Comparison of ENCODE assay signal across 30 mouse cellular contexts in genomic region chr15:26292811-26293210, GRCm38 (mm10). TPM values are rescaled to one million over a fixed set of nuclear protein-coding genes. Genes with fewer than 3 reads are reported as not detected.
"Had no signal": no experiment of that assay in that cellular context is flagged by ENCODE, and none has a peak within 500 bp of the region (broad histone marks: within the 10 kb centered on the region; RNA-seq: fewer than 3 reads in every experiment).

No protein-coding gene starts in this region.

- H3K4me2 ChIP-seq: forebrain, embryonic 15.5 days; heart, embryonic 11.5 days; heart, embryonic 13.5 days; heart, embryonic 15.5 days; kidney, embryonic 15.5 days; limb, embryonic 13.5 days; limb, embryonic 15.5 days; liver, embryonic 12.5 days had no signal

- H3K9me3 ChIP-seq: forebrain, embryonic 15.5 days; heart, embryonic 13.5 days; heart, embryonic 15.5 days; kidney, embryonic 15.5 days; limb, embryonic 13.5 days; limb, embryonic 15.5 days; liver, embryonic 12.5 days had no signal

- H3K4me1 ChIP-seq: forebrain, embryonic 15.5 days; heart, embryonic 13.5 days; heart, embryonic 15.5 days; kidney, embryonic 15.5 days; limb, embryonic 13.5 days; limb, embryonic 15.5 days; liver, embryonic 12.5 days had no signal

- H3K36me3 ChIP-seq: forebrain, embryonic 15.5 days; heart, embryonic 13.5 days; heart, embryonic 15.5 days; kidney, embryonic 15.5 days; limb, embryonic 13.5 days; limb, embryonic 15.5 days; liver, embryonic 12.5 days had no signal

- H3K27ac ChIP-seq: forebrain, embryonic 15.5 days; heart, adult 2 months; heart, embryonic 13.5 days; heart, embryonic 15.5 days; kidney, embryonic 15.5 days; kidney, postnatal 0 days; limb, embryonic 13.5 days; limb, embryonic 15.5 days; liver, embryonic 12.5 days had no signal

- DNase-seq: forebrain, postnatal 0 days; gastrocnemius, postnatal 14 days; gastrocnemius, postnatal 36 days; heart, adult 11 months; heart, adult 2 months; heart, postnatal 14 days; heart, postnatal 36 days; kidney, adult 11 months; kidney, adult 2 months; kidney, adult 9 months; kidney, postnatal 14 days; kidney, postnatal 36 days; layer of hippocampus, adult 9-11 months; layer of hippocampus, postnatal 36 days; left cerebral cortex, postnatal 4 days had no signal

- H3K27me3 ChIP-seq: forebrain, embryonic 15.5 days; heart, embryonic 13.5 days; heart, embryonic 15.5 days; kidney, embryonic 15.5 days; limb, embryonic 13.5 days; limb, embryonic 15.5 days; liver, embryonic 12.5 days had no signal

- H3K9ac ChIP-seq: forebrain, embryonic 15.5 days; forebrain, postnatal 0 days; heart, embryonic 13.5 days; heart, embryonic 15.5 days; kidney, embryonic 15.5 days; limb, embryonic 13.5 days; limb, embryonic 15.5 days; liver, embryonic 12.5 days had no signal

- H3K4me3 ChIP-seq: forebrain, embryonic 15.5 days; heart, adult 2 months; heart, embryonic 13.5 days; heart, embryonic 15.5 days; kidney, embryonic 15.5 days; limb, embryonic 13.5 days; limb, embryonic 15.5 days; liver, embryonic 12.5 days had no signal

- ATAC-seq: forebrain, embryonic 15.5 days; forebrain, postnatal 0 days; intestine, embryonic 16.5 days; liver, embryonic 12.5 days had no signal

RNA-seq across cellular contexts. Expression of gene March11, which starts 16.0 kb away (rescaled TPM):
- total RNA-seq: gastrocnemius, adult 18-20 months; gastrocnemius, adult 8-10 months; gastrocnemius, postnatal 14 days; gastrocnemius, postnatal 36 days; heart, postnatal 36 days; hematopoietic stem cell, adult 5-6 weeks; liver, adult 2 months had no signal
- polyA plus RNA-seq: heart, embryonic 11.5 days; large intestine, adult 2 months; liver, adult 2 months; liver, embryonic 12.5 days had no signal
